Mouse (Mus musculus) heart, adult 2 months (tissue): ENCODE measurements around the gene Gsg1. TPM values are rescaled to one million over a fixed set of nuclear protein-coding genes. Genes with fewer than 3 reads are reported as not detected.

ENCODE experiments used
- DNase-seq, 2 experiments: peaks; one replicate each; pipeline ENCODE4 v3.0.0; 2021
- H3K27ac ChIP-seq: fragments of 200-600 bp; 2 replicates; pipeline ENCODE4 v1.8.1; 2022
- H3K27me3 ChIP-seq: fragments of 200-500 bp; 2 replicates; pipeline ENCODE4 v1.6.1; 2012; ENCODE audit warnings: mild to moderate bottlenecking, low read length, inconsistent platforms, mixed read lengths; ENCODE audit not compliant: control insufficient read depth, insufficient read depth
- H3K36me3 ChIP-seq: fragments of 200-500 bp; 2 replicates; pipeline ENCODE4 v1.6.1; 2012; ENCODE audit warnings: low read length, inconsistent platforms; ENCODE audit not compliant: control insufficient read depth, insufficient read depth
- H3K4me1 ChIP-seq: fragments of 200-500 bp; 2 replicates; pipeline ENCODE4 v1.6.1; 2011; ENCODE audit warnings: low read length; ENCODE audit not compliant: control insufficient read depth, insufficient read depth
- H3K4me3 ChIP-seq: fragments of 200-600 bp; 2 replicates; pipeline ENCODE4 v1.8.1; 2022
- H3K79me2 ChIP-seq: fragments of 200-500 bp; replicated peaks from 2 replicates; pipeline ENCODE4 v1.6.1; 2012; ENCODE audit warnings: mild to moderate bottlenecking, inconsistent platforms, low read length, moderate library complexity, mixed read lengths; ENCODE audit not compliant: control insufficient read depth, insufficient read depth
- H3K9ac ChIP-seq: fragments of 200-500 bp; 2 replicates; pipeline ENCODE4 v1.6.1; 2012; ENCODE audit warnings: low read depth, mild to moderate bottlenecking, control low read depth, inconsistent platforms, low read length, mixed read lengths
- CTCF ChIP-seq: fragments of 200-600 bp; IDR thresholded peaks from 2 replicates; pipeline ENCODE4 v1.8.1; 2022; ENCODE audit warnings: antibody characterized with exemption, mild to moderate bottlenecking, moderate library complexity
- EP300 ChIP-seq: fragments of 200-500 bp; IDR thresholded peaks from 2 replicates; pipeline ENCODE4 v1.6.1; 2011; ENCODE audit warnings: low read depth, low read length, control low read depth; ENCODE audit not compliant: insufficient read depth
- POLR2A ChIP-seq: fragments of 200-500 bp; IDR thresholded peaks from 2 replicates; pipeline ENCODE4 v1.6.1; 2011; ENCODE audit warnings: mild to moderate bottlenecking, low read depth, low read length, control low read depth; ENCODE audit not compliant: insufficient read depth
- WGBS: fragments of 180-500 bp; shearing (Covaris S2); methylation state at CpG from one replicate; pipeline ENCODE4 v1.1.7; 2018; 5-methylcytosine and 5-hydroxymethylcytosine counted together
- intact Hi-C: fragments of 180-260 bp; cut with DNase I; formaldehyde crosslinking; loops from one replicate; pipeline ENCODE4 v1.15.1; 2025
- polyA plus RNA-seq: library from polyadenylated mRNA; depleted of rRNA; stranded (reverse); fragments of >200 nt; gene quantifications from 2 replicates; pipeline ENCODE4 v1.2.3, GENCODE M21; 2012
- total RNA-seq, 2 experiments: library from RNA; stranded (reverse); gene quantifications; 2 replicates each; pipeline ENCODE4 v1.2.3; 2021

Gene Gsg1
- total and polyA plus RNA-seq, 3 experiments = 0.34 to 3.0 (median 0.68) TPM

- TF ChIP-seq CTCF = no peak
- TF ChIP-seq POLR2A = no peak
- no peak for TF ChIP-seq EP300
- Histone ChIP-seq H3K27ac (no peak overlapping the region), H3K36me3 (no peaks in the 10 kb centered on the region), H3K4me1 (peaks cover 2% of the 10 kb centered on the region), H3K4me3 (no peak overlapping the region), H3K79me2 (no peaks in the 10 kb centered on the region), H3K9ac (no peak overlapping the region), H3K27me3 (no peaks in the 10 kb centered on the region)
- 91% methylated on average over 16 of the region's 16 CpGs for WGBS
- intact Hi-C loops = no loop called here
- no peak for DNase-seq
These were observed 53.8 kb downstream of the Gsg1 start for GRCm38 (mm10) chr6:135200122-135200957.

DNA sequence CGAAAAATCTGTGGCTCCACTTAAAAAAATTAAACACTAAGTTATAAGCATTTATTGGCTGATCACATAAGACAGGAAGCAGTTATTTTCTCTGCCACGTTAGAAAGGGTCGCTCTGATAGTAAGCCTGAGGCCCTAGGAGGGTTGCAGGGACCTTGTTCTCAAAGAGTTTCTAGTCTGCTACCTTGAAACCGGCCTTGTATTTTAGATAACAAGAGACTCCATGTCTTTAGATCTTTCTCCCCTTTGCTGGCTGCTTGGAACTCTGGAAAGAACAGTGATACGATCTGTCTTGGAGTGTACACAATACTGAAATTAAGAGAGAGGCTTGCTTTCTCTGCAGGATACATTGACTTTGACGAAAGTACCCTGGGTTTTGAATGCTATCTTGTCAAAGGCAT lies 55.4 kb downstream of the Gsg1 start:
- Histone ChIP-seq H3K27ac (no peak overlapping the region), H3K27me3 (no peaks in the 10 kb centered on the region), H3K9ac (no peak overlapping the region), H3K36me3 (no peaks in the 10 kb centered on the region), H3K4me3 (peak overlapping the region; percentile 88; the same call in 1 of the 2 replicates), H3K4me1 (peaks cover 2% of the 10 kb centered on the region), H3K79me2 (no peaks in the 10 kb centered on the region)
- no peak for DNase-seq
- intact Hi-C loops = no loop called here
- WGBS = 58% methylated on average over 6 of the region's 6 CpGs
- TF ChIP-seq CTCF (no peak), POLR2A (no peak), EP300 (no peak)

- intact Hi-C loops = no loop called here
- peak within 1 kb of the TSS; percentile 82 for H3K9ac ChIP-seq
- TF ChIP-seq POLR2A = 0 out of 2 replicates have a peak, but pooled peaks have one; percentile 18
- no peak for TF ChIP-seq CTCF
- no peak for TF ChIP-seq EP300
These were observed 56.1 kb downstream of the Gsg1 start, which contains the start of the genes Fam234b and Hebp1 for GRCm38 (mm10) chr6:135197921-135198532. TSS of gene Fam234b (plus strand) at chr6:135197977. TSS of gene Hebp1 (minus strand) at chr6:135198022.

GRCm38 (mm10) chr6:135197446-135197845 lies 56.7 kb downstream of the Gsg1 start:
- no peak for DNase-seq
- intact Hi-C loops = no loop called here

More at GRCm38 (mm10) chr6:135197921-135198532, 56.1 kb downstream of the Gsg1 start, which contains the start of the genes Fam234b and Hebp1:
- peak; percentile 87 to 89 for DNase-seq
- Histone ChIP-seq H3K79me2 (no peaks in the 10 kb centered on the region), H3K4me3 (peak within 1 kb of the TSS; percentile 88), H3K36me3 (no peaks in the 10 kb centered on the region), H3K27ac (peak within 1 kb of the TSS; percentile 52), H3K4me1 (peaks cover 2% of the 10 kb centered on the region), H3K27me3 (no peaks in the 10 kb centered on the region)
- WGBS = under 1% methylated on average over 52 of the region's 52 CpGs

GRCm38 (mm10) chr6:135196707-135197106 lies 57.4 kb downstream of the Gsg1 start:
- Histone ChIP-seq H3K27me3 (no peaks in the 10 kb centered on the region), H3K4me3 (no peak overlapping the region), H3K27ac (no peak overlapping the region), H3K9ac (no peak overlapping the region), H3K36me3 (no peaks in the 10 kb centered on the region), H3K4me1 (peaks cover 2% of the 10 kb centered on the region), H3K79me2 (no peaks in the 10 kb centered on the region)
- no peak for DNase-seq
- intact Hi-C loops = no loop called here
- TF ChIP-seq EP300 = no peak
- TF ChIP-seq POLR2A = no peak
- no peak for TF ChIP-seq CTCF
- WGBS = 53% methylated on average over 8 of the region's 8 CpGs

More at GRCm38 (mm10) chr6:135197446-135197845, 56.7 kb downstream of the Gsg1 start:
- TF ChIP-seq POLR2A (no peak), CTCF (no peak)
- Histone ChIP-seq H3K9ac (0 out of 2 replicates have a peak overlapping the region, but pooled peaks have one; percentile 38), H3K79me2 (no peaks in the 10 kb centered on the region), H3K4me1 (peaks cover 2% of the 10 kb centered on the region), H3K27ac (no peak overlapping the region; the same call in 1 of the 2 replicates), H3K4me3 (peak overlapping the region; percentile 88), H3K27me3 (no peaks in the 10 kb centered on the region), H3K36me3 (no peaks in the 10 kb centered on the region)
- WGBS = 15% methylated on average over 7 of the region's 7 CpGs
